Mouse (Mus musculus) T-cell, adult 2 months (primary cell): ENCODE measurements at regions not wholly inside any gene's neighbourhood (a gene's known extent, or its start where the extent isn't known, plus 50 kb on each side); places are given as distances from the start of the nearest gene placed in this dataset.

ENCODE experiments used
- DNase-seq: peaks from one replicate; pipeline ENCODE4 v3.0.0; 2022; ENCODE audit warnings: low spot score

GRCm38 (mm10) chr11:44229996-44230395, 169.9 kb upstream of the Il12b start:
- DNase-seq = no peak

GRCm38 (mm10) chr11:44235456-44235855, 164.4 kb upstream of the Il12b start:
- DNase-seq = no peak

DNA sequence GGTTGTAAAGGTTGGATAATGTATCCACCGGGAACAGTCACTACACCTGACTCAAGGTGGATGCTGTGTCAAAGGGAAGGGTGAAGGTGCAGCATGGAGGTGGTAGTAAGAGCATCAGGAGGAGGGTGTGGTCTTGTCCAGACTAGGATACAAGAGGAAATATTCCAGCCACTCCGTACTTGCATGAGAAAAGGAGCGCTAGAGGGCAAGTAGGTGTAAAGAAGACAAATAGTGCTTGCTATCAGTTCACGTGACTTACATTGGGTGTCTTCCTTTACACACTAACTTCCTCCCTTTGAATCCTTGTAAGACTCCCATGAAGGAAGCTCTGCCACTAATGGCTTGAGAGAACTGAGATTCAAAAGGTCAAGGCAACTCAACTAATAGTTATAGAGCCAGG, 161.8 kb upstream of the Il12b start:
- no peak for DNase-seq

- DNase-seq = no peak
Measured at GRCm38 (mm10) chr11:44238598-44238997, 161.3 kb upstream of the Il12b start.

GRCm38 (mm10) chr11:44243184-44243583, 156.7 kb upstream of the Il12b start:
- no peak for DNase-seq

DNA sequence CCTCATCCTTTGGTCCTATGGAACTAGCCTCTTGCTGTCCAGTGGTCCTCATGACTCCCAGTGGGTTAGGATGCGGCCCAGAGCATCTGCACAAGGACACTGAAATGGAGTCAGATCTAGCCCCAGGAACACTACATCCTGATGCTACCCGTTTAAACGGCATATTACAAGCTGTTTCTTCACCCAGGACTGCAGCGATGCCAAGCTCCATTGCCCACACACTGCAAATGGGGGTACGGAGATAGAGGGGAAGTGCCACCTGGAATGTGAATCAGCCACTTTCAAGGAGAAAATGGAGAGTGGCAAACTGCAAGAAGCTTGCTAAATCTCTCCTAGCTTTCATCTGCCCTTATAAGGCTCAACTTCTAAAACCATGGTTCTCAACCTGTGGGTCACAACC, 148.0 kb upstream of the Il12b start:
- no peak for DNase-seq

GRCm38 (mm10) chr11:44260376-44261111, 139.3 kb upstream of the Il12b start:
- no peak for DNase-seq

GRCm38 (mm10) chr11:44261657-44262056, 138.2 kb upstream of the Il12b start:
- DNase-seq = no peak

DNA sequence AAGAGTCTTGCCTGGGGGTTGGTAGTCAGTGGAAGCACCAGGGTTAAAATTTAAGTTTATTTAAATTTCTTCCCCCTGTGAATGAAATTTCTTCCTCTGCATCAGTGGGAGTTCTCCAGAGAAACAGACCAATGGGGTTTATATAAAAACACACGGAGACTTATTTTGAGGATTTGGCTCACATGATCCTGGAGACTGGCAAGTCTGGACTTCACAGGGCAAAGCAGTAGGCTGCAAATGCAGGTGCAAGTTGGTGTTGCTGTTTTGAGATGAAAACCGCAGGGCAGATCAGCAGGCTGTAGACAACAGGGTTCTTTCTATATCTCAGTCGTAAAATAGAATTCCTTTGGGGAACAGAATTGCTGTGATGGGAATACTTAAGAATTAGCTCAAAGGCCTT, 137.3 kb upstream of the Il12b start:
- no peak for DNase-seq

DNA sequence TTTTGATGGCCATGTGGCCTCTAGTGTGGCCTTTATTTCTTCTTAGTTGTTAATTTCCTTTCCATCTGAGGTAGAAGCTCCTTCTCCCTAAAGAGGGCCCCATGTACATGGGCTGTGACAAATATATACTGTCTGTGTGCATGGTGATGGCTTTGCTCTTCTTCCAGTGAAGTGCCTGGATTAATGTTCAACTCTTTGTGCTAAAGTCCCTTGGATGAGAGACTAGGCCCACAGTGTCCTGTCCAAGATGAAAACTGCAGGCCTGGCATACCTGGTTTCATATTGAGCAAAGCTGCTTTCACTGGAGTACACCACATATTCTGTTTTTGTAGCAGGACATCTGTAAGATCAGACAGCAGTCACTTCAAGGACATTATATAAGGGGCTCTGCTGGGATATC, 127.6 kb upstream of the Il12b start:
- no peak for DNase-seq

GRCm38 (mm10) chr11:44278521-44279208, 121.2 kb upstream of the Il12b start:
- no peak for DNase-seq

- no peak for DNase-seq
Measured at GRCm38 (mm10) chr11:44285961-44286360, 113.9 kb upstream of the Il12b start.

GRCm38 (mm10) chr11:44288825-44289224, 111.0 kb upstream of the Il12b start:
- DNase-seq = no peak

GRCm38 (mm10) chr11:44303786-44304185, 96.1 kb upstream of the Il12b start:
- no peak for DNase-seq

GRCm38 (mm10) chr11:44316061-44316460, 83.8 kb upstream of the Il12b start:
- no peak for DNase-seq

DNA sequence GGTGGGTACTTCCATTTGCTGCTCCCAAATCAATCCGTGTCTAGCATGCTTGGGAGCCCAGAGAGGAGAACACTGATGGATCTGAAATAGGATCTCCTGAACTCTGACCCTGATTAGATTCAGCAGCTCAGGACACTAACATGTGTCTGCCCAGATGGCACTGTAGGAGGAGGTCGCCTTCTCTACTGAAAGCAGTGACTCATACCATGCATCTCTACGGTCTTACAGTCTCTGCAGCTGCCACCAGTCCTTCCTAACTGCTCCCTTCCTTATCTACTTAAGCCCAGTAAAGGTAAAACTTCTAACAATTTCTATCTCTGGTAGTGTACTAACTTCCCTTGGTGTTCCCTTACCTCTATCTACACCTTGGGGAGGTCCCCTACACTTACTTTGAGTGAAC, 80.7 kb upstream of the Il12b start:
- DNase-seq = no peak

DNA sequence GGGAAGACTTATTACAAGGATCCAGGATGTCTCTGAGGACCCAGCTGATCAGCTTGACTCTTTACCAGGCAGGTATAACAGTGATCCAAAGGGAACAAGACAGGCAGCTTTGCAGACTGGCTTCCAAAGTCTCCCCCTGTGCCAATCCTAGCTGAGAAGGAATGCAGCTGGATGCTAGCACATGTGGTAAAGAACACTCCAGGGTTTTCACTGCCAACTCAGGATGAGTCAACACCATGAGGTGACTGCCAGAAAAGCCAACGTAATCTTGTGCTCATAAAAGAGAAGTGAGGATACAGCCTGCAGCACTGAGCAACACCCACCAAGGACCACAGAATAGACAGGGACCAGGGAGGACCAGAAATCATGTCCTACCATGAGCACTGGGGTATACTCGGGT, 76.5 kb upstream of the Il12b start:
- no peak for DNase-seq

DNA sequence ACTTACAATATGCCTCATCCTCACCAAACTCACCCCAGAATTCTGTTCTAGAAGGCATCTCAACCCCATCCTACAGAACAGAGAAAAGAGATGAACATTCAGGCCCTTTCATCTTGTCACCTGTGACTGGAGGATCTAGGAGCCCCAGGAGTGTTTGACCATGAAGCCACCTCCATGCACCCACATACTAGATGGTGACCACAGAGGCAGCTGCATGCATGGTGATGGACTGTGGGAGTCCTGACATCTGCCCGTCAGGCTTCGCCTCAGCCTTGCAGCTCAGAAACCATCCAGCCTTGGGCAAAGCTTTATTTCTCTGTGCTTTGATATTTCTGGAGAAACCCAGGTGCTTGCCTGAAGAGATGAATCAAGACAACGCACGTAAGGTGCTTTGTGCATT, 74.8 kb upstream of the Il12b start:
- no peak for DNase-seq

- no peak for DNase-seq
Measured at GRCm38 (mm10) chr11:44325525-44325924, 74.3 kb upstream of the Il12b start.

DNA sequence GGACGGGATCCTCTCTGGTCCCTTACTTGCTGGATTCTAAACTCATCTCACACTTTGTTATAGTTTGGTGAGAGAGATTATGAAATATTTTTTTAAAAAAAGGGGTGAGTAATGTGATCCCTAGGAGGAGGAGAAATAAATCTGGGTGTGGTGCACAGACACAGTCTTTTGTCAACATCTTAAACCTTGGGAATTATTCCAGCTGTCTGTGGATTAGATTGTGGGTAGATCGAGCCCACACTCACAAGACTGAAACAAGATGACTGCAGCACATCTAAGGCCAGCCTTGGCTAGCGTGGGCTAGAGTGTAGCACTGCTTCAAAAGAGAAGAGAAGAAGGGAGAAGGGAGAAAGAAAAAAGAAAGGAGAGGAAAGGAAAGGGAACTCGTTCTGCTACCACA, 70.4 kb upstream of the Il12b start:
- no peak for DNase-seq

- no peak for DNase-seq
Measured at GRCm38 (mm10) chr11:44330438-44330837, 69.4 kb upstream of the Il12b start.

- DNase-seq = peak; percentile 46
Measured at GRCm38 (mm10) chr11:44330851-44331773, 68.8 kb upstream of the Il12b start.

DNA sequence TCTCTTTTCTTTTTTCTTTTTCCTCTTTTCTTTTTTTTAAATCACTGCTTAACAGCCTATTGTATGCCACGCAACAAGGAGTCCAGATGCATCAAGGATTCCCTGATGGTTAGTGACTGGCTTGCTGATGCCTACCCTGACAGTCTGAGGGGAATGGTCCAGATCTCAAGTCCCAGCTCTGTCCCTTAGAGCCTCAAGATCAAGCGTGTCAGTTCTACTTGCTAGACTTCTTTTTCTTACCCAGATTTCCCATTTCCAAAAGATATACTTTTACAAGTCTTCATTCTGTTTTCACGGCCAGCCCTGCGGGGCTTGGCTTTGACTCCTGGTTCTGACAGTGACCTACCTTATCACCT, 68.1 kb upstream of the Il12b start:
- DNase-seq = no peak
